Comparison of ENCODE assay signal across 8 mouse cellular contexts in genomic region chr2:101797166-101797900, GRCm38 (mm10).
DNase-seq lines count a peak whose midpoint lies in the region; ATAC-seq and TF ChIP-seq lines count a peak whose summit lies in the region.

No protein-coding gene starts in this region.

- intact Hi-C loops in left cerebral cortex, postnatal 36 days (cut with DNase I), result loop anchor here (5.0 kb wide), 1 partner anchor 80 kb away; no protein-coding TSS in a partner anchor

- H3K27ac ChIP-seq in heart, embryonic 15.5 days, result peak overlapping the region; percentile 79
- H3K27ac ChIP-seq in kidney, postnatal 0 days, result peak overlapping the region; percentile 89

- peak overlapping the region; percentile 74 for H3K4me3 ChIP-seq in heart, embryonic 15.5 days
- H3K4me3 ChIP-seq in kidney, postnatal 0 days (replicated peaks; ENCODE audit: low read depth, low read length), result peak overlapping the region; percentile 71

- H3K4me2 ChIP-seq in heart, embryonic 15.5 days, result peak overlapping the region; percentile 98
- peak overlapping the region; percentile 94 for H3K4me2 ChIP-seq in kidney, postnatal 0 days (ENCODE audit: low read length)

- H3K9ac ChIP-seq in heart, embryonic 15.5 days, result peak overlapping the region; percentile 68
- peak overlapping the region; percentile 72 for H3K9ac ChIP-seq in kidney, postnatal 0 days (ENCODE audit: low read depth, low read length)

- no peaks in the 10 kb centered on the region for H3K36me3 ChIP-seq in heart, embryonic 15.5 days
- H3K36me3 ChIP-seq in kidney, postnatal 0 days (ENCODE audit: insufficient read depth, low read length), result no peaks in the 10 kb centered on the region

- peaks cover 24% of the 10 kb centered on the region for H3K4me1 ChIP-seq in heart, embryonic 15.5 days (replicated peaks)
- peaks cover 21% of the 10 kb centered on the region for H3K4me1 ChIP-seq in kidney, postnatal 0 days (replicated peaks; ENCODE audit: insufficient read depth, low read length)

- no peak; the same call in 1 of the 2 replicates for TF ChIP-seq CTCF in kidney, postnatal 0 days (IDR thresholded peaks at IDR 0.05; ENCODE audit: low read depth)

- H3K9me3 ChIP-seq in heart, embryonic 15.5 days (replicated peaks), result no peaks in the 10 kb centered on the region
- no peaks in the 10 kb centered on the region for H3K9me3 ChIP-seq in kidney, postnatal 0 days (replicated peaks; ENCODE audit: low read length)

- peak; percentile 11 to 15 for DNase-seq in left cerebral cortex, postnatal 36 days (ENCODE audit: low spot score in 2 of 2)
- no peak for DNase-seq in left cerebral cortex, adult 9 months (ENCODE audit: low spot score in 2 of 2)
- peak; percentile 77 for DNase-seq in embryo, embryonic 11 days
- peak; percentile 93 for DNase-seq in kidney, postnatal 0 days (ENCODE audit: low spot score)
- DNase-seq in lung, postnatal 4 days, result peak; percentile 63 to 79
- DNase-seq in retina, postnatal 1 day, result peak; percentile 82
- DNase-seq in layer of hippocampus, adult 11-12 months (ENCODE audit: low spot score), result no peak

- ATAC-seq in heart, embryonic 15.5 days (replicated peaks; ENCODE audit: insufficient number of reproducible peaks, insufficient read depth, low FRiP score, low read depth), result peak; percentile 65
- ATAC-seq in kidney, postnatal 0 days (replicated peaks; ENCODE audit: low FRiP score, low read depth), result peak; percentile 75

- no peaks in the 10 kb centered on the region for H3K27me3 ChIP-seq in heart, embryonic 15.5 days
- no peaks in the 10 kb centered on the region for H3K27me3 ChIP-seq in kidney, postnatal 0 days (ENCODE audit: insufficient read depth, low read length)

- under 1% methylated on average over 49 of the region's 49 CpGs for WGBS in heart, embryonic 15.5 days
- WGBS in kidney, postnatal 0 days, result under 1% methylated on average over 49 of the region's 49 CpGs

Comparison
In these comparisons a context has a peak if more than half of its experiments do, and no peak if none do; other contexts are left out.
1. DNase-seq: peak in left cerebral cortex, postnatal 36 days (2 of 2), embryo, embryonic 11 days (single experiment), kidney, postnatal 0 days (single experiment), lung, postnatal 4 days (2 of 2) and retina, postnatal 1 day (single experiment); none in left cerebral cortex, adult 9 months (0 of 2) and layer of hippocampus, adult 11-12 months (single experiment).